Mouse (Mus musculus) left cerebral cortex, adult 9 months (tissue): ENCODE results near the gene Mknk2.

Source experiments
- DNase-seq, 2 experiments: peaks; one replicate each; pipeline ENCODE4 v3.0.0; 2022; ENCODE audit warnings: low spot score in 2 of 2

The Mknk2 gene

DNA sequence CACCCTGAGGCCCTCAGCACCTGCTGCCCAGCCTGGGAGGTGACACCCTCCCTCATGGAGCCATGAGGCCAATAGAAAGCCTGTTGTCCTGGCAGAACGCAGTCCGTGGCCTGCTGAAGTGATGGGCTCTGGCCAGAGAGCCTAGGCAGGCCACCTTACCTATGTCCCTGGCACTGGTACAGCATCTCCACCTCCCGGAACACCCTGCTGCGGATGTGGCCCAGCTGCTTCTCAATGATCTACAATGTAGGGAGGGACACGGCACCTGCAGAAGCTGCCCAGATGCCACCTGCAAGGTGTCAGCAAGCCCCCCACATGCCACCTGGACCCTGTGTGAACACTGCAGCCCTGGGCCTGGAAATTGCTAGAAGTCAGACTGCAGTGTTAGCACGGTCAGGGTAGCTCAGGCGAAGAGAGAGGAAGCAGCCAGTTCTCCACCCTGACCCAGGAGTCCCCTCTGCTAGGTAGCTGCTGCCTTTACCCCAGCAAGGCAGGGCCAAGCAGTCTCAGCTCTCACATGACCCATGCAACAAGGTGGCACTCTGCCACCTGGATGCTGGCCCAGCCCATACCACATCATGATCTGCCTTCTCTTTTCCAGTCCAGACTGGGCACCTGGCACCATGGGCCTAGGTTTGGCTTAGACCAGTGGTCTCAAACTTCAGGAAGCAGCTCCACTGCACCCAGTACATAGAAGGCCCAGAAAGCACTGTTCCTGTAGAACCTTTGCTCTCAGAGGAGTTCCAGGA is 8.0 kb downstream of the Mknk2 start:
- DNase-seq, result no peak

DNA sequence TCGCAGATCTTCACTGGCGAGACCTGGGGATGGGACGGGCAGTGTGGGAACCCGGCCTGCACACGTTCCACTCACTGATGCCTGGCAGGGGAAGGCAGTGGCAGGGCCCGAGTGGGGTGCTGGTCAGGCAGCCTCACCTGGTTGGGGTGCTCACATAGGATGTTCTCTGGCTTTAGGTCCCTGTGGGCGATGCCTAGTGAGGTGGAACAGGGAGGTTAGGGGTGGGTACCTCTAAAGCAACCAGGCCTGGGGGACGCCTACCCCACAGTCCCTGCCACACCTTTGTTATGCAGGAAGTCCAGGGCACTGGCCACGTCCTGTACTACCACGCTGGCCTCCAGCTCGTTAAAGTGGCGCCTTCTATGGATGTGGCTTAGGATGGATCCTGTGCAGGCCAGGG is 8.9 kb downstream of the Mknk2 start:
- DNase-seq, result no peak

GRCm38 (mm10) chr10:80668614-80669013 is 9.3 kb downstream of the Mknk2 start:
- DNase-seq, result no peak

GRCm38 (mm10) chr10:80666837-80667412 is 11.0 kb downstream of the Mknk2 start:
- DNase-seq, result no peak

- DNase-seq, result no peak
Measured at GRCm38 (mm10) chr10:80665981-80666733, 11.8 kb downstream of the Mknk2 start.

DNA sequence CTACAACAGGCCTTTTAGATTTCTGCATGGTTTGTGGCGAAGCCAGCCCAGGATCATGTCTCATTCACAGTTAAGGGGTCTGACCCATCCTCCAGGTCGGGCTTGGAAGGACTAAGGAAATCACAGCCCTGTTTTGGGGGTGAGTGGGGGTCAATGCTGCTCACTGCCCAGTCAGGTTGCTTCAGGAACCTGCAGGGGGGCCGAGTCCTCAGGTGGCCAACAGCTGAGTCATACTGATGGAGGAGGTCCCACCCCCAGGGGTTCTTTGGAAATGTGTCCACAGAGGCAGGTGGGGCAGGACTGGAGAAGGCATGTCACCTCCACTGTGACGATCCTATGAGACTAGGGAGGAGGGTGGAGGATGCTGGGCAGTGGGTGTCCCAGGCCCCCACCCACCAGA is 12.5 kb downstream of the Mknk2 start:
- no peak for DNase-seq

GRCm38 (mm10) chr10:80665016-80665380 is 12.9 kb downstream of the Mknk2 start:
- DNase-seq, result no peak

DNA sequence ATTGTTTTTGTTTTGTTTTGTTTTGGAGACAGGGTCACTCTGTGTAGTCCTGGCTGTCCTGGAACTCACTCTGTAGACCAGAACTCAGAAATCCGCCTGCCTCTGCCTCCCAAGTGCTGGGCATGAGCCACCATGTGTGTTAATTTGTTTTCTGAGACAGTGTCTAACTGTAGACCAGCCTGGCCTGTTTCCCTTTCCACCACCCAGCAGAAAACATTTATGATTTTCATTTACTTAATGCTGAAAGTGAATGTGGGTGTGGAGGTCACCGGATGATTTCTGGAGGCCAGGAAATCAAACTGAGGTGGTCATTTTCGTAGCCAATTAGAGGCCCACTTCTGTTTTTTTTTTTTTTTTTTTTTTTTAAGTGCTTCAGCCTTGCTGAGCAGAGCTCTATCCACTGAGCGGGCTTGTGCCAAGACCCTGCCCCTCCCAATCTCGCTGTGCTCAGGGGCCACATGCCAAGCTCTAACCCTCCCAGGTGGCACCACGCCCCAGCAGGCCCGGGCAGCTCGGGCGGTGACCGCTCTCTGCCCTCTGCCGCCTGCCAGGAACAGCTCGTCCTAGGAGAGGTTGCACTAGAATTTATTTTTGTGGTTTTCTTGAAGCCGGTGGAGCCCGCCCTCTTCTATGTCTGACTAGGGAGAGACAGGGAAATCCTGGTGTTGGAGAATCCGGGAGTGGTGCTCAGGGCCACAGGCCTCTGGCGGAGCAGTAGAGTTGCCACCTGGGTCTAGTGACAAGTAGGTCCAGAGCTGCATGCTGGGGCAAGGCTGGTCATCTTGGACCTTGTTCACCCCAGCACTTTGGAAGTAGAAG is 13.5 kb downstream of the Mknk2 start:
- DNase-seq, result no peak

DNA sequence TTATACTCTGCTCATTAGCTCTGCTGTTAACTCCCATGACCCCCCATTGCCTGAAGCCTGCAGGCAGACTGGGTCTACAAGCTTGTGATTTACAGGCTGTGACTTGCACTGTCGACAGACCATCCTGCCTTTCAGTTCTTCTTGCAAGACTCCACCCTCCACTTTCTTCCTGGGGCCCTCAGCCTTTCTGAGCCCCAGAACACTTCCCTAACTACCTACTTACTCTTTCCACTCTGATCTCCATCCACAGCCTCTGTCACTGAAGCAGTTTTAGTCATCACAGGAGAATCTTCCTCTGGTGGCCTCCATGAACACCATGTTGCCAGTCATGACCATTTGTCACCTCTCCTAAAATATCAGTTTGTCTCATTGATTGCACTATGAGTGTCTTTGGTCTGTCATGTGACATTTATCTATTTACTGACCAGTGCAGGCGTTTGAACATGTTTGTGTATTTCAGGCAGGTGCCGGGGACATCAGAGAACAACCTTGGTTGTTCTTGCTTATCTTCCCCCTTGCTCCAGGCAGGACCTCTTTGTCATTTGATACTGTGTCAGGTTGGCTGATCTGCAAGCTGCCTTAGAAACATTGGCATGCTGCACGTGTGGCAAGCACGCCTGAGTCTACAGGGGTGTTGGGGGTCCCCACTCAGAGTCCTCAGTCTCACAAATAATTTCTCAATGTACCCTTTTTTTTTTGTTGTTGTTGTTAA is 14.3 kb downstream of the Mknk2 start:
- no peak for DNase-seq

DNA sequence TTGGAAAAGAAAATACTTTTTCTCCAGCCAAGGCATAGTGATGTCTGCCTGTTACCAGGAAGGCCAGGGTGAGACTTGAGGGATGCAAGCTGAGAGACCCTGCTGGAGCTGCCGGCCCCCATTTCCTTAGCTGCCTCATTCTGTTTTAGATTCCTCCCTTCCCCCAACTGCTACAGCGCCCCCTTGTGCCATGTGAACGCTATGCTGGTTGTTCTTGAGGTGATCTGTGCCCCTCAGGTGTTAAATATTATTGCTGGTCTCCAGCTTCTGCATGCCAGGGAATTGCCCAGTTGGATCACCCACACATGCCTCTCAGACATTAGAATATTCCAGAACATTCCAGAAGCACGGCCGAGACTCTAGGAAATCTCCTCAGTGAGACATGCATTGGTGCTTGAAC is 16.8 kb downstream of the Mknk2 start:
- DNase-seq, result no peak

DNA sequence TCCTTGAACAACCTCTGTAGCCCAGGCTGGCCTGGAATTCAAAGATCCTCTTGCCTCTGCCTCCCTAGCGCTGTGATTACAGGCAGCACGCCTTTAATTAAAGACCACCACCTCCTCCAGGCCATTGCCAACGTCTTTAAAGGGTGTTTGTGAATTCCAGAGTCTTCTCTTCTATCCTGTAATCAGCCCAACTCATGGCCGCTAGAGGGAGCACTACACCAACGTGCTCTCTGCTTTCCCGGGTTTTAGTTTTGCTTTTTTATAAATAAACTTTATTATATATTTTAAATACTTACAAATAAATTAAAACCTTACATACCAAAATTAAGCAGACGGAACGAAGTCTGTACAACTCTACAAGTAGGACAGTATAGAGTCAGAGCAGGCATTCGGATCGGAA is 18.7 kb downstream of the Mknk2 start:
- DNase-seq, result peak in 1 of 2 experiments; percentile 84

DNA sequence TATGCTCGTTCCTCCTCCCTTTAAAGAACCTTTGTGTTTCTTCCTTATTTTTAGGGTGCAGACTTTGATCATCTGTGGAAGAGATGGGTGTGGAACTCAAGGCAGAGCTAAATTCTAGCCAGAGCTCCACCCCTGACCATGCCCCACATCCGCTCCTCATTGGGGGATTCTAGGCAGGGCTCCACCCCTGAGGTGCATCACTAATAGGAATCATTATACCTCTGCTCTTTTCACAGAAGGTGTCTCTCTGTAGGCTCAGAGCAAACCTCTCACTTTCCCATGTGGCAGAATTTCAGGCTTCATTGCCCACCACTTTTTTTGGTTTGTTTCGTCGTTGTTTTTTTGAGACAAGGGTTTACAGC is 19.1 kb downstream of the Mknk2 start:
- DNase-seq, result no peak

GRCm38 (mm10) chr10:80658194-80658840 is 19.6 kb downstream of the Mknk2 start:
- no peak for DNase-seq

DNA sequence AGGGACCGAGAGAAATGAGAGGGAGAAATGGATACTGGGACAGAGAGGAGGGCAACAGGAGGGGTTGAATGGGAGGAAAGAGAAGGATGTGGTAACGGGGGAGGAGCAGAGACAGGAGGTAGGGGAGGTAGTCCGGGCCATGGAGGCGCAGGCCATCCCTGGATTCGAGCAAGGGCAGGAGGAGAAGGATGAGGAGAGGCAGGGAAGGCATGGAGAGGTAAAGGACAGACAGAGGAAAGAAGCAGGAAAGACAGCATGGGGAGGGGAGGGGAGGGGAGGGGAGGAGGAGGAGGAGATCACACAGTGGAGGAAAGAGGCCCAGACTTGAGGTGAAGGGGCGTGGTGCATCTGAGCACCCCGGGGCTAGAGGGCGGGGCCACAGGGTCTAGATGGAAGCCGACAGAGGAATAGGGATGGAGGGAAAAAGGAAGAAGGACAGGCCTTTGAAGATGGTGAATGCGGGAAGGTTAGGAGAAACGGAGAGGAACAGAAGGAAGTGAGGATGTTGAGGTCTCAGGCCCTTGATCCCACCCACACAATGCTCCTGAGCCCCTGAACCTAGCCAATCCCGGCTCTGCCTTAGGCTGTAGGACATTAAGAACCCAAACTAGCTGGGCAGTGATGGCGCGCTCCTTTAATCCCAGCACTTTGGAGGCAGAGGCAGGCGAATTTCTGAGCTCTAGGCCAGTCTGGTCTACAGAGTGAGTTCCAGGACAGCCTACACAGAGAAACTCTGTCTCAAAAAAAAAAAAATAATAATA is 20.9 kb downstream of the Mknk2 start, which contains the start of gene Btbd2:
TSS of gene Btbd2 (minus strand) at position 209 of the 761 bp plus-strand sequence.
- DNase-seq, result no peak

GRCm38 (mm10) chr10:80656130-80656862 is 21.6 kb downstream of the Mknk2 start:
- DNase-seq, result peak; percentile 91 to 95

- DNase-seq, result no peak
Measured at GRCm38 (mm10) chr10:80655406-80656129, 22.3 kb downstream of the Mknk2 start.

DNA sequence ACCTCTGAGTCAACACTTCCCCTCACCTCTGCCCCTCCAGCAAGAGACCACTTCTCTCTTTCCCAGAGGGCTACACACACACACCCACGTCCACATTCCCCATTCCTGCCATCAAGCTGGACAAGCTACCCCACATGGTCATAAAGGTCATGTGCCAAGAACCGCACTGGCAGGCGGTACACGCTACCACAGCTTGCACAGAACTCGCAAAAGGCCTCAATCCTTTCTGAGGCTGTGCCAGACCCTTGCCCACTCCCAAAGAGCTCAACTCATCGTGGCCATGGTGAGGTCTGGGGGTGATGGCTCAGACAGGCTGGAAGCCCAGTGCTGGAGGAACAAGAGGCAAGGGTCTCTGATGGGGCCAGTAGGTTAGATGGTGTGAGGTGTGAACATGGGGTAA is 23.0 kb downstream of the Mknk2 start:
- DNase-seq, result no peak

DNA sequence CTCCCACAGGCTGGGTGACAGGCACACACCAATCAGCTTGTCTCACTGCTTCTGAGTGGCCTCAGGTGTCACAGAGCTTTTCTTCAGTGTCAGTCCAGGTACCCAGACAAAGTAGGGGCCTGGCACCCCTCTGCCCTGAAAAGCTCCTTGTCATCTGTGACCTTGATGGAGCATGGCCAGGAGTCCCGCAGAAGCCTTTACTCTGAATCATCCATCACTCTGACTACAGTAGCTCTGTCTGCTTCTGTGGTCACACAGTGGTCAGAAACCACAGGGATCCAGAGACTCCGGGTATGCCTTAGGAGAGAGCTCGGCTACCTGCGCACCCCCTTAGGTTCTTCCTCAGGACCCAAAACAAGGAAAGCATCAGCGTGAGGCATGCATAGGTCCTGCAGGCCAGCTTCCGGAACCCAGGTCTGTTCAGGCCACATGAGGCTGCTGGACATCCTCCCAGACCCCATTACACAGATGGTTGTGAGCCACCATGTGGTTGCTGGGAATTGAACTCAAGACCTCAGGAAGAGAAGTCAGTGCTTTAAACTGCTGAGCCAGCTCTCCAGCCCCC is 24.7 kb downstream of the Mknk2 start:
- DNase-seq, result no peak
